In genomic region chr9:34334112-34334511, GRCm38 (mm10) we compare ENCODE assay signal across 19 mouse cellular contexts.
DNase-seq lines count a peak whose midpoint lies in the region; ATAC-seq lines count a peak whose summit lies in the region.
"Had no signal": no experiment of that assay in that cellular context is flagged by ENCODE, and none has a peak within 500 bp of the region (broad histone marks: within the 10 kb centered on the region; RNA-seq: fewer than 3 reads in every experiment).

No protein-coding gene starts in this region.

- intact Hi-C loops in heart, postnatal 10 days (cut with DNase I) = no loop called here
- intact Hi-C loops in heart, postnatal 36 days (cut with DNase I) = no loop called here

- no peaks in the 10 kb centered on the region for H3K9me3 ChIP-seq in forebrain, embryonic 15.5 days
- H3K9me3 ChIP-seq in midbrain, embryonic 14.5 days (ENCODE audit: control insufficient read depth, low read length) = no peaks in the 10 kb centered on the region
- H3K9me3 ChIP-seq: embryonic facial prominence, embryonic 13.5 days; heart, embryonic 15.5 days; hindbrain, embryonic 15.5 days had no signal

- H3K4me3 ChIP-seq in forebrain, embryonic 15.5 days = no peak overlapping the region
- no peak overlapping the region for H3K4me3 ChIP-seq in midbrain, embryonic 14.5 days (replicated peaks; ENCODE audit: low read depth, low read length)
- H3K4me3 ChIP-seq: embryonic facial prominence, embryonic 13.5 days; heart, adult 2 months; heart, embryonic 15.5 days; hindbrain, embryonic 15.5 days had no signal

- peak; percentile 6 to 9 for DNase-seq in heart, postnatal 10 days
- no peak for DNase-seq in heart, postnatal 36 days
- DNase-seq in lung, postnatal 25 days (ENCODE audit: low spot score) = peak; percentile 5
- no peak for DNase-seq in lung, postnatal 4 days
- no peak for DNase-seq in midbrain, embryonic 14.5 days
- no peak for DNase-seq in right cerebral cortex, postnatal 4 days
- DNase-seq: adrenal gland, adult 8-10 months; adrenal gland, postnatal 36 days; cerebellum, adult 11 months; cerebellum, adult 9-10 months; cerebellum, postnatal 25 days; gastrocnemius, postnatal 14 days; heart, adult 2 months had no signal

- no peak overlapping the region for H3K9ac ChIP-seq in forebrain, embryonic 15.5 days (replicated peaks)
- H3K9ac ChIP-seq in midbrain, embryonic 14.5 days (replicated peaks; ENCODE audit: low read length) = no peak overlapping the region
- H3K9ac ChIP-seq: embryonic facial prominence, embryonic 13.5 days; heart, embryonic 15.5 days; hindbrain, embryonic 15.5 days had no signal

- no peaks in the 10 kb centered on the region for H3K36me3 ChIP-seq in forebrain, embryonic 15.5 days
- H3K36me3 ChIP-seq in midbrain, embryonic 14.5 days (ENCODE audit: control insufficient read depth, insufficient read depth, low read length) = no peaks in the 10 kb centered on the region
- H3K36me3 ChIP-seq: embryonic facial prominence, embryonic 13.5 days; heart, embryonic 15.5 days; hindbrain, embryonic 15.5 days had no signal

- no peaks in the 10 kb centered on the region for H3K27me3 ChIP-seq in forebrain, embryonic 15.5 days
- H3K27me3 ChIP-seq in midbrain, embryonic 14.5 days (ENCODE audit: control insufficient read depth, insufficient read depth, low read length) = no peaks in the 10 kb centered on the region
- H3K27me3 ChIP-seq: embryonic facial prominence, embryonic 13.5 days; heart, embryonic 15.5 days; hindbrain, embryonic 15.5 days had no signal

- H3K4me2 ChIP-seq in forebrain, embryonic 15.5 days (replicated peaks) = no peak overlapping the region
- H3K4me2 ChIP-seq in midbrain, embryonic 14.5 days (ENCODE audit: low read length) = no peak overlapping the region
- H3K4me2 ChIP-seq: embryonic facial prominence, embryonic 13.5 days; heart, embryonic 11.5 days; heart, embryonic 15.5 days; hindbrain, embryonic 15.5 days had no signal

- H3K27ac ChIP-seq in forebrain, embryonic 15.5 days (replicated peaks) = peak overlapping the region; percentile 69
- H3K27ac ChIP-seq in midbrain, embryonic 14.5 days (replicated peaks; ENCODE audit: low read depth, low read length) = no peak overlapping the region
- H3K27ac ChIP-seq: embryonic facial prominence, embryonic 13.5 days; heart, adult 2 months; heart, embryonic 15.5 days; hindbrain, embryonic 15.5 days had no signal

- H3K4me1 ChIP-seq in forebrain, embryonic 15.5 days = peaks cover 26% of the 10 kb centered on the region
- peaks cover 10% of the 10 kb centered on the region; the same call in 1 of the 2 replicates for H3K4me1 ChIP-seq in midbrain, embryonic 14.5 days (ENCODE audit: control insufficient read depth, insufficient read depth, low read length)
- H3K4me1 ChIP-seq: embryonic facial prominence, embryonic 13.5 days; heart, embryonic 15.5 days had no signal

- peak; percentile 73 for ATAC-seq in forebrain, embryonic 15.5 days (replicated peaks)
- no peak for ATAC-seq in midbrain, embryonic 14.5 days (ENCODE audit: low FRiP score, low TSS enrichment)
- ATAC-seq: intestine, embryonic 16.5 days had no signal

Comparison
In these comparisons a context has a peak if more than half of its experiments do, and no peak if none do; other contexts are left out.
1. DNase-seq: peak in heart, postnatal 10 days (2 of 2) and lung, postnatal 25 days (single experiment); none in heart, postnatal 36 days (0 of 2), lung, postnatal 4 days (0 of 2), midbrain, embryonic 14.5 days (single experiment) and right cerebral cortex, postnatal 4 days (single experiment).